Mouse (Mus musculus): ENCODE results near the gene Lrrc28. TPM values are rescaled to one million over a fixed set of nuclear protein-coding genes. Genes with fewer than 3 reads are reported as not detected.

Gene Lrrc28
- total and polyA plus RNA-seq, 3 experiments: 14.1 to 20.5 (median 16.4) TPM

GRCm38 (mm10) chr7:67672650-67673049, 27.6 kb upstream of the Lrrc28 start:
- peaks cover 3% of the 10 kb centered on the region; the same call in 1 of the 2 replicates for H3K4me1 ChIP-seq (ENCODE audit: control insufficient read depth, insufficient read depth, low read length)
- H3K27ac ChIP-seq: peak overlapping the region; percentile 32
- intact Hi-C loops (cut with DNase I): loop anchor here (1.0 to 5.0 kb wide), 3 partner anchors 28 to 290 kb away; partner anchors contain the start of gene Synm
- WGBS: 3% methylated on average over 10 of the region's 10 CpGs
- no peak overlapping the region for H3K4me3 ChIP-seq
- no peaks in the 10 kb centered on the region for H3K27me3 ChIP-seq (ENCODE audit: control insufficient read depth, insufficient read depth, low read length)
- H3K9ac ChIP-seq (ENCODE audit: low read depth, low read length): no peak overlapping the region
- TF ChIP-seq CTCF (IDR thresholded peaks at IDR 0.05) (peak; percentile 98), EP300 (IDR thresholded peaks at IDR 0.05; ENCODE audit: insufficient read depth, low read depth, low read length) (peak; percentile 90), POLR2A (IDR thresholded peaks at IDR 0.05; ENCODE audit: insufficient read depth, low read depth, low read length) (no peak)
- DNase-seq: peak; percentile 92 to 98
- no peaks in the 10 kb centered on the region for H3K79me2 ChIP-seq (replicated peaks; ENCODE audit: control insufficient read depth, insufficient read depth, low read length)
- no peaks in the 10 kb centered on the region for H3K36me3 ChIP-seq (ENCODE audit: control insufficient read depth, insufficient read depth, low read length)

GRCm38 (mm10) chr7:67670965-67671364, 25.9 kb upstream of the Lrrc28 start:
- TF ChIP-seq EP300 (IDR thresholded peaks at IDR 0.05; ENCODE audit: insufficient read depth, low read depth, low read length) (no peak), POLR2A (IDR thresholded peaks at IDR 0.05; ENCODE audit: insufficient read depth, low read depth, low read length) (no peak), CTCF (IDR thresholded peaks at IDR 0.05) (peak; percentile 46)
- Histone ChIP-seq H3K27me3 (ENCODE audit: control insufficient read depth, insufficient read depth, low read length) (no peaks in the 10 kb centered on the region), H3K36me3 (ENCODE audit: control insufficient read depth, insufficient read depth, low read length) (no peaks in the 10 kb centered on the region), H3K4me1 (ENCODE audit: control insufficient read depth, insufficient read depth, low read length) (peaks cover 3% of the 10 kb centered on the region; the same call in 1 of the 2 replicates), H3K27ac (no peak overlapping the region), H3K4me3 (no peak overlapping the region), H3K79me2 (replicated peaks; ENCODE audit: control insufficient read depth, insufficient read depth, low read length) (no peaks in the 10 kb centered on the region), H3K9ac (ENCODE audit: low read depth, low read length) (no peak overlapping the region)
- 79% methylated on average over 1 of the region's 1 CpGs for WGBS
- intact Hi-C loops (cut with DNase I): loop anchor here (5.0 kb wide), 1 partner anchor 291 kb away; no protein-coding TSS in a partner anchor
- no peak for DNase-seq

GRCm38 (mm10) chr7:67663981-67664694, 19.1 kb upstream of the Lrrc28 start:
- DNase-seq: no peak
- no peaks in the 10 kb centered on the region for H3K79me2 ChIP-seq (replicated peaks; ENCODE audit: control insufficient read depth, insufficient read depth, low read length)
- WGBS: 84% methylated on average over 14 of the region's 14 CpGs
- no peaks in the 10 kb centered on the region for H3K27me3 ChIP-seq (ENCODE audit: control insufficient read depth, insufficient read depth, low read length)
- no peak overlapping the region for H3K27ac ChIP-seq
- no peaks in the 10 kb centered on the region for H3K36me3 ChIP-seq (ENCODE audit: control insufficient read depth, insufficient read depth, low read length)
- TF ChIP-seq CTCF (IDR thresholded peaks at IDR 0.05) (no peak), POLR2A (IDR thresholded peaks at IDR 0.05; ENCODE audit: insufficient read depth, low read depth, low read length) (no peak), EP300 (IDR thresholded peaks at IDR 0.05; ENCODE audit: insufficient read depth, low read depth, low read length) (no peak)
- intact Hi-C loops (cut with DNase I): no loop called here
- H3K4me3 ChIP-seq: no peak overlapping the region
- no peak overlapping the region for H3K9ac ChIP-seq (ENCODE audit: low read depth, low read length)
- H3K4me1 ChIP-seq (ENCODE audit: control insufficient read depth, insufficient read depth, low read length): no peaks in the 10 kb centered on the region

GRCm38 (mm10) chr7:67662424-67662823, 17.4 kb upstream of the Lrrc28 start:
- no peak for DNase-seq
- no peak overlapping the region for H3K9ac ChIP-seq (ENCODE audit: low read depth, low read length)
- H3K4me1 ChIP-seq (ENCODE audit: control insufficient read depth, insufficient read depth, low read length): no peaks in the 10 kb centered on the region
- H3K27ac ChIP-seq: no peak overlapping the region
- intact Hi-C loops (cut with DNase I): no loop called here
- H3K4me3 ChIP-seq: no peak overlapping the region
- H3K79me2 ChIP-seq (replicated peaks; ENCODE audit: control insufficient read depth, insufficient read depth, low read length): no peaks in the 10 kb centered on the region
- WGBS: 85% methylated on average over 5 of the region's 5 CpGs
- TF ChIP-seq POLR2A (IDR thresholded peaks at IDR 0.05; ENCODE audit: insufficient read depth, low read depth, low read length) (no peak), CTCF (IDR thresholded peaks at IDR 0.05) (no peak), EP300 (IDR thresholded peaks at IDR 0.05; ENCODE audit: insufficient read depth, low read depth, low read length) (no peak)
- H3K36me3 ChIP-seq (ENCODE audit: control insufficient read depth, insufficient read depth, low read length): no peaks in the 10 kb centered on the region
- no peaks in the 10 kb centered on the region for H3K27me3 ChIP-seq (ENCODE audit: control insufficient read depth, insufficient read depth, low read length)

- H3K4me1 ChIP-seq (ENCODE audit: control insufficient read depth, insufficient read depth, low read length): no peaks in the 10 kb centered on the region
- TF ChIP-seq CTCF (IDR thresholded peaks at IDR 0.05) (0 out of 2 replicates have a peak, but pooled peaks have one; percentile 20), EP300 (IDR thresholded peaks at IDR 0.05; ENCODE audit: insufficient read depth, low read depth, low read length) (no peak)
- no peak overlapping the region for H3K4me3 ChIP-seq
- 89% methylated on average over 4 of the region's 4 CpGs for WGBS
- intact Hi-C loops (cut with DNase I): no loop called here
- H3K36me3 ChIP-seq (ENCODE audit: control insufficient read depth, insufficient read depth, low read length): no peaks in the 10 kb centered on the region
- no peaks in the 10 kb centered on the region for H3K27me3 ChIP-seq (ENCODE audit: control insufficient read depth, insufficient read depth, low read length)
- H3K9ac ChIP-seq (ENCODE audit: low read depth, low read length): no peak overlapping the region
- no peak overlapping the region for H3K27ac ChIP-seq
- DNase-seq: no peak
- no peaks in the 10 kb centered on the region for H3K79me2 ChIP-seq (replicated peaks; ENCODE audit: control insufficient read depth, insufficient read depth, low read length)
These were observed 13.0 kb upstream of the Lrrc28 start for GRCm38 (mm10) chr7:67658110-67658509.

GRCm38 (mm10) chr7:67655186-67655585, 10.1 kb upstream of the Lrrc28 start:
- H3K9ac ChIP-seq (ENCODE audit: low read depth, low read length): no peak overlapping the region
- intact Hi-C loops (cut with DNase I): no loop called here
- H3K27me3 ChIP-seq (ENCODE audit: control insufficient read depth, insufficient read depth, low read length): no peaks in the 10 kb centered on the region
- DNase-seq: no peak
- H3K27ac ChIP-seq: no peak overlapping the region
- 67% methylated on average over 1 of the region's 1 CpGs for WGBS
- TF ChIP-seq CTCF (IDR thresholded peaks at IDR 0.05): no peak
- TF ChIP-seq EP300 (IDR thresholded peaks at IDR 0.05; ENCODE audit: insufficient read depth, low read depth, low read length): no peak
- no peak for TF ChIP-seq POLR2A (IDR thresholded peaks at IDR 0.05; ENCODE audit: insufficient read depth, low read depth, low read length)
- no peaks in the 10 kb centered on the region for H3K4me1 ChIP-seq (ENCODE audit: control insufficient read depth, insufficient read depth, low read length)
- H3K79me2 ChIP-seq (replicated peaks; ENCODE audit: control insufficient read depth, insufficient read depth, low read length): peaks cover 2% of the 10 kb centered on the region; the same call in 1 of the 2 replicates
- no peak overlapping the region for H3K4me3 ChIP-seq
- no peaks in the 10 kb centered on the region for H3K36me3 ChIP-seq (ENCODE audit: control insufficient read depth, insufficient read depth, low read length)
